Mouse (Mus musculus) intestine, embryonic 15.5 days (tissue): ENCODE measurements around the gene Cacng7. TPM values are rescaled to one million over a fixed set of nuclear protein-coding genes. Genes with fewer than 3 reads are reported as not detected.

ENCODE experiments used
- ATAC-seq: fragments of 200-750 bp; cut with Nextera tagmentation; 2 replicates; pipeline ENCODE4 v1.8.0; 2017; ENCODE audit warnings: moderate TSS enrichment, moderate library complexity
- H3K27ac ChIP-seq: fragments of 300-500 bp; sonication (generic); 2 replicates; pipeline ENCODE4 v1.5.1; 2015; ENCODE audit warnings: mild to moderate bottlenecking, inconsistent platforms
- H3K27me3 ChIP-seq: fragments of 300-500 bp; sonication (generic); replicated peaks from 2 replicates; pipeline ENCODE4 v1.6.1; 2015; ENCODE audit warnings: inconsistent platforms
- H3K36me3 ChIP-seq: fragments of 300-500 bp; sonication (generic); 2 replicates; pipeline ENCODE4 v1.6.1; 2015; ENCODE audit warnings: inconsistent platforms
- H3K4me1 ChIP-seq: fragments of 300-500 bp; sonication (generic); replicated peaks from 2 replicates; pipeline ENCODE4 v1.6.1; 2015; ENCODE audit warnings: inconsistent platforms
- H3K4me2 ChIP-seq: fragments of 300-500 bp; sonication (generic); replicated peaks from 2 replicates; pipeline ENCODE4 v1.6.1; 2015; ENCODE audit warnings: mild to moderate bottlenecking, inconsistent platforms
- H3K4me3 ChIP-seq: fragments of 300-500 bp; sonication (generic); replicated peaks from 2 replicates; pipeline ENCODE4 v1.5.1; 2015; ENCODE audit warnings: inconsistent platforms
- H3K9ac ChIP-seq: fragments of 300-500 bp; sonication (generic); 2 replicates; pipeline ENCODE4 v1.6.1; 2015; ENCODE audit warnings: inconsistent platforms
- H3K9me3 ChIP-seq: fragments of 300-500 bp; sonication (generic); 2 replicates; pipeline ENCODE4 v1.6.1; 2016; ENCODE audit warnings: inconsistent platforms
- WGBS: fragments of 180-500 bp; shearing (Covaris S2); methylation state at CpG from one replicate; pipeline ENCODE4 v1.1.7; 2015; 5-methylcytosine and 5-hydroxymethylcytosine counted together
- polyA plus RNA-seq: library from polyadenylated mRNA; unstranded; fragments of >200 nt; fragmentation: Nextera tagmentation; extraction: Ambion mirVana; gene quantifications from 2 replicates; pipeline ENCODE4 v1.2.1, GENCODE M21; 2015

Gene Cacng7
- polyA plus RNA-seq, 1 experiment from 2014 or later, result 1.2 TPM

GRCm38 (mm10) chr7:3292791-3293190 lies 40.0 kb upstream of the Cacng7 start:
- Histone ChIP-seq H3K4me2 (peak overlapping the region; percentile 74), H3K9me3 (no peaks in the 10 kb centered on the region), H3K9ac (peak overlapping the region; percentile 51), H3K27me3 (no peaks in the 10 kb centered on the region), H3K36me3 (peaks cover 13% of the 10 kb centered on the region; the same call in 1 of the 2 replicates), H3K4me1 (peaks cover 28% of the 10 kb centered on the region), H3K4me3 (peak overlapping the region; percentile 40), H3K27ac (peak overlapping the region; percentile 94)
- ATAC-seq, result peak; percentile 85
- under 1% methylated on average over 14 of the region's 14 CpGs for WGBS

DNA sequence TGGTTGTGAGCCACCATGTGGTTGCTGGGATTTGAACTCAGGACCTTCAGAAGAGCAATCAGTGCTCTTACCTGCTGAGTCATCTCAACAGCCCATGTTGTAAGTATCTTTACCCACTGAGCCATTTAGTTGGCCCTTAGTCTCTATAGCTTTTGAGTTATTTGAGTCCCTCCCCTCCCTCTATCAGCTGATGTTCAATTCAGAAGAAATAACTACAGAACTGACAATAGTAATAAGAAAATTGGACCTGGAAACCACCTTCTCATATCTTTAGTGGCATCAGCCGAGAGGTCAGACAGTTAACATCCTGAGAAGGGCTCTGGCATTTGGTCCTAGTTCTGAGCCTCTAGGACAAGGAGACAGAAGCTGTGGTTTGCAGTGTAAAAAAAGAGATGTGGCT lies 38.0 kb upstream of the Cacng7 start:
- Histone ChIP-seq H3K9ac (no peak overlapping the region), H3K27ac (peak overlapping the region; percentile 56), H3K27me3 (no peaks in the 10 kb centered on the region), H3K4me2 (peak overlapping the region; percentile 33), H3K36me3 (peaks cover 26% of the 10 kb centered on the region), H3K4me1 (peaks cover 27% of the 10 kb centered on the region), H3K9me3 (no peaks in the 10 kb centered on the region), H3K4me3 (no peak overlapping the region)
- ATAC-seq, result no peak
- 79% methylated on average over 1 of the region's 1 CpGs for WGBS

- Histone ChIP-seq H3K4me1 (peaks cover 26% of the 10 kb centered on the region), H3K9me3 (no peaks in the 10 kb centered on the region), H3K27ac (peak overlapping the region; percentile 56), H3K27me3 (no peaks in the 10 kb centered on the region), H3K4me3 (no peak overlapping the region), H3K9ac (no peak overlapping the region), H3K4me2 (peak overlapping the region; percentile 33), H3K36me3 (peaks cover 26% of the 10 kb centered on the region)
- 66% methylated on average over 5 of the region's 5 CpGs for WGBS
- no peak for ATAC-seq
Measured at GRCm38 (mm10) chr7:3295321-3296110, 37.2 kb upstream of the Cacng7 start.

GRCm38 (mm10) chr7:3296711-3297110 lies 36.0 kb upstream of the Cacng7 start:
- H3K4me2 ChIP-seq, result no peak overlapping the region
- no peak overlapping the region for H3K27ac ChIP-seq
- no peak overlapping the region for H3K9ac ChIP-seq
- H3K4me3 ChIP-seq, result no peak overlapping the region
- no peaks in the 10 kb centered on the region for H3K9me3 ChIP-seq
- no peak for ATAC-seq
- H3K4me1 ChIP-seq, result peaks cover 24% of the 10 kb centered on the region
- H3K36me3 ChIP-seq, result peaks cover 26% of the 10 kb centered on the region
- no peaks in the 10 kb centered on the region for H3K27me3 ChIP-seq
- 94% methylated on average over 16 of the region's 16 CpGs for WGBS

DNA sequence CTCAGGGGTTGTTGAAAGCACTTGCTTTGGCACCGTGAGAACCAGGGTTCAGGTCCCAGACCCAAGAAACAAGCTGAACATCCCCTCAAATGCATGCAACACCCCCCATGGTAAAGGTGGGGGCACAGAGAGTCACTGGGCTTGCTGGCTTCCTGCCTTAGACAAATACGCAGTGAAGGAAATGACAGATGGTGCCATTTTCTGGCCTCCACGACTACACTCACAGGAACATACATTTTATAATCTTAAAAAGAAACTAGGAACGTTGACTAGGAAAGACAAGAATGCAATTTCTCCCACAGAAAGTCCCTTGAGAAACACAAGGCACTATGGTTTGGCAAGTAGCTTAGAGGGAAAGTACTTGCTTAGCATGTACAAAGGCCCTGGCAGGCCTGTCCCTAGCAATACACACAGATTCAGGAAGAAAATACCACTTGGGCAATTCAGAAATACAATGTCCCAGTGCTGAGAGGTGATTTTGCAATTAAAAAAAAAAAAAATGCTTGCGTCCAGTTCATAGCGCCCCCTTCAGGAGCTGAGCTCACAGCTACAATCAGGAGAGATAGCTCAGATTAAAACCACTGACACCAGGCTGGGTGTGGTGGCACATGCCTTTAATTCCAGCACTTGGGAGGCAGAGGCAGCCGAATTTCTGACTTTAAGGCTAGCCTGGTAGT lies 32.7 kb upstream of the Cacng7 start:
- Histone ChIP-seq H3K9me3 (no peaks in the 10 kb centered on the region), H3K9ac (no peak overlapping the region), H3K4me2 (no peak overlapping the region), H3K4me3 (no peak overlapping the region), H3K36me3 (peaks cover 23% of the 10 kb centered on the region), H3K27ac (no peak overlapping the region), H3K4me1 (peaks cover 31% of the 10 kb centered on the region), H3K27me3 (peaks cover 13% of the 10 kb centered on the region)
- no peak for ATAC-seq
- 51% methylated on average over 7 of the region's 7 CpGs for WGBS

DNA sequence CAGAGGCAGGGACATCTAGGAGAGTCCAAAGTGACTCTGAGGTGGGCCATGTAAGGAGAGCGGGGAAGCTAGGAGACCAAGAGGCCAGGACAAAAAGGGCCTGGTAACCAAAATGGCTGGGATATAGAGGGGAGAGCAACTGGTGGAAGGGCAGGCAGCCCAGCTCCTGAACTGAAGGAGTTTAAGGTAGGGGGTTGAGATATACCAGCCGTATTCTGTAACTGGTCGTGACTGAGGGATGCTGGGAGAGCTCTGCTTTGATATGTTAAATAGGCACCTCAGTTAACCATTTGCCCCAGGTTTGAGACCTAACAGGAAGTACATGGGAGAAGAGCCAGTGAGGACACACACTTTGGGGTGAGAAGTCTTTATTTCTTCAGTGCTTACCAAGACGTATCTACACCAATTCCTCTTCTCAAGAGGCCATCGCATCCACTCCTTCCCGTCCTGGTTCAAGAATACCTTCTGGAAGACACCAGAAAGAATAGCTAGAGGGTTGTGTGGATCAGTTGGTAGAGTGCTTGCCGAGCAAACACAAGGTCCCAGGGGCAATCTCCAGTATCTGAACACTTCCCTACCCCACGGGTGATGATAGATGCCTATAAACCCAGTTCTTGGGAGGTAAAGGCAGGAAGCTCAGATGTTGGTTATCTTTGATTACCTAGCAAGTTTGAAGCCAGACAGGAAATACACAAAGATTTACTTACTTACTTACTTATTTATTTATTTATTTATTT lies 31.7 kb upstream of the Cacng7 start:
- WGBS, result 60% methylated on average over 8 of the region's 8 CpGs
- no peak overlapping the region for H3K9ac ChIP-seq
- no peak overlapping the region for H3K27ac ChIP-seq
- H3K27me3 ChIP-seq, result peaks cover 21% of the 10 kb centered on the region
- H3K4me3 ChIP-seq, result no peak overlapping the region
- no peaks in the 10 kb centered on the region for H3K9me3 ChIP-seq
- peaks cover 23% of the 10 kb centered on the region for H3K4me1 ChIP-seq
- H3K4me2 ChIP-seq, result no peak overlapping the region
- no peak for ATAC-seq
- peaks cover 23% of the 10 kb centered on the region for H3K36me3 ChIP-seq

- Histone ChIP-seq H3K27me3 (peaks cover 22% of the 10 kb centered on the region), H3K4me3 (peak overlapping the region; percentile 28), H3K9ac (peak overlapping the region; percentile 34), H3K4me2 (peak overlapping the region; percentile 66), H3K9me3 (no peaks in the 10 kb centered on the region), H3K4me1 (peaks cover 21% of the 10 kb centered on the region), H3K27ac (no peak overlapping the region; the same call in 1 of the 2 replicates), H3K36me3 (peaks cover 19% of the 10 kb centered on the region)
- whole genome bisulfite sequencing, result 8% methylated on average over 33 of the region's 33 CpGs
- peak; percentile 53 for ATAC-seq
Measured at GRCm38 (mm10) chr7:3301628-3302555, 30.9 kb upstream of the Cacng7 start.

DNA sequence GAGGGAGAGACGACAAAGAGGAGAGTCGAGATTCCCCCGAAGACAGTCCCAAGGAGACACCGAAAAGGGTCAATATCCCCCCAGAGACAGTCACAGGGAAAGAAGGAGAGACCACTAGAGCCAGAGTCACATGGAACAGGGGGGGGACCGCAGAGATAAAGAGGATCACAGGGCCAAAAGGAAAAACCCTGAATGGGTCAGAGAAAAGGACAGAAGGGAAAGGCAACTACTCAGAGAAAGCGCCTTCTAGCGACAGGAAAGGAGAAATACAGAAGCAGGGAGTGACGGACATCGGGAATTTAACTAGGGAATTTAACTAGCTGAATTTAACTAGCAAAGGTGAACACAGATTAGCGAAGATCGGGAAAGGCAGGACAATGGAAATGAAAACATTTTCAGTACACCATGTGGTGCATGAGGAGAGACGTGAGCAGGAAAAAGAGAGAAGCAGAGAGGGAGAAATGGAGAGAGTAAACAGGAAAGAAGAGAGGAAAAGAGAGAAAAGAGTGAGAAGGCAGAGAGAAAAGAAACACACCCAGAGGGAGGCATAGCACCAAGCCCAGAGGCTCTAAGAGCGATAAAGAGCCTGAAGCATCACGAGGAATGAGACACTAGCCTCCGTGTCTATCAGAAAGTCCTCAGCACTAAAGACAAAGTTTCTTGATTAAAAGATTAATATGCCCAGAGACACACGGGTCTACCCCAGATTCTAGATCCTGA lies 30.0 kb upstream of the Cacng7 start:
- Histone ChIP-seq H3K9me3 (no peaks in the 10 kb centered on the region), H3K27me3 (peaks cover 22% of the 10 kb centered on the region), H3K36me3 (peaks cover 13% of the 10 kb centered on the region), H3K4me1 (peaks cover 21% of the 10 kb centered on the region), H3K4me2 (peak overlapping the region; percentile 66), H3K27ac (no peak overlapping the region; the same call in 1 of the 2 replicates), H3K4me3 (peak overlapping the region; percentile 28), H3K9ac (peak overlapping the region; percentile 34)
- WGBS, result 4% methylated on average over 16 of the region's 16 CpGs
- ATAC-seq, result peak; percentile 23

GRCm38 (mm10) chr7:3303276-3303781 lies 29.4 kb upstream of the Cacng7 start:
- H3K4me2 ChIP-seq, result peak overlapping the region; percentile 66
- peaks cover 22% of the 10 kb centered on the region for H3K27me3 ChIP-seq
- H3K4me3 ChIP-seq, result peak overlapping the region; percentile 28
- H3K4me1 ChIP-seq, result peaks cover 21% of the 10 kb centered on the region
- no peaks in the 10 kb centered on the region for H3K9me3 ChIP-seq
- ATAC-seq, result peak; percentile 48
- peak overlapping the region; percentile 28; the same call in 1 of the 2 replicates for H3K9ac ChIP-seq
- H3K36me3 ChIP-seq, result peaks cover 9% of the 10 kb centered on the region
- no peak overlapping the region for H3K27ac ChIP-seq
- WGBS, result under 1% methylated on average over 28 of the region's 29 CpGs

DNA sequence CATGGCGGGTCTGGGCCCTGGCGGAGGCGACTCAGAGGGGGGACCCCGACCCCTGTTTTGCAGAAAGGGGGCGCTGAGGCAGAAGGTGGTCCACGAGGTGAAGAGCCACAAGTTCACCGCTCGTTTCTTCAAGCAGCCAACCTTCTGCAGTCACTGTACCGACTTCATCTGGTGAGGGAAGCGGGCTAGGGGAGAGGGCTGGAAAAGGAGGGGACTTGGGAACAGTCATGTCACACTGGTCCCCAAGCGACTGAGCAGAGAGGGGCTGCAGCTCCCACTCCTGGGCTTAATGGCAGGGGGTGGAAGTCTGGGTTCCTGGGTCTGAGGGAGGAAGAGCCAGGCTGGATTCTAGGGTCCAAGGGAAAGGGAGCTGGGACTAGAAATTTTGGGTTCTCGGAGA lies 29.0 kb upstream of the Cacng7 start:
- no peak; the same call in none of the 2 replicates for ATAC-seq
- H3K36me3 ChIP-seq, result 0 out of 2 replicates have a peak, but pooled peaks cover 5% of the 10 kb centered on the region
- H3K4me3 ChIP-seq, result peak overlapping the region; percentile 28
- H3K9me3 ChIP-seq, result no peaks in the 10 kb centered on the region
- no peak overlapping the region for H3K27ac ChIP-seq
- WGBS, result 7% methylated on average over 11 of the region's 12 CpGs
- 0 out of 2 replicates have a peak overlapping the region, but pooled peaks have one; percentile 28 for H3K9ac ChIP-seq
- peaks cover 21% of the 10 kb centered on the region for H3K4me1 ChIP-seq
- H3K4me2 ChIP-seq, result peak overlapping the region; percentile 66
- peaks cover 22% of the 10 kb centered on the region for H3K27me3 ChIP-seq
